Mouse (Mus musculus) hindbrain, embryonic 13.5 days (tissue): ENCODE measurements around the gene Scn4a. TPM values are rescaled to one million over a fixed set of nuclear protein-coding genes. Genes with fewer than 3 reads are reported as not detected.

Source experiments
- ATAC-seq: fragments of 200-750 bp; cut with Nextera tagmentation; 2 replicates; pipeline ENCODE4 v1.8.0; 2017; ENCODE audit warnings: moderate TSS enrichment; ENCODE audit not compliant: low FRiP score
- H3K27ac ChIP-seq: fragments of 300-500 bp; sonication (generic); 2 replicates; pipeline ENCODE4 v1.5.1; 2015; ENCODE audit warnings: inconsistent platforms, mild to moderate bottlenecking, moderate library complexity
- H3K27me3 ChIP-seq: fragments of 300-500 bp; sonication (generic); 2 replicates; pipeline ENCODE4 v1.6.1; 2015; ENCODE audit warnings: mild to moderate bottlenecking, inconsistent platforms
- H3K36me3 ChIP-seq: fragments of 300-500 bp; sonication (generic); 2 replicates; pipeline ENCODE4 v1.6.1; 2015; ENCODE audit warnings: mild to moderate bottlenecking, inconsistent platforms
- H3K4me1 ChIP-seq: fragments of 300-500 bp; sonication (generic); replicated peaks from 2 replicates; pipeline ENCODE4 v1.6.1; 2015; ENCODE audit warnings: inconsistent platforms
- H3K4me2 ChIP-seq: fragments of 300-500 bp; sonication (generic); 2 replicates; pipeline ENCODE4 v1.6.1; 2015; ENCODE audit warnings: inconsistent platforms, mild to moderate bottlenecking, moderate library complexity
- H3K4me3 ChIP-seq: fragments of 300-500 bp; sonication (generic); 2 replicates; pipeline ENCODE4 v1.5.1; 2015; ENCODE audit warnings: mild to moderate bottlenecking, inconsistent platforms
- H3K9ac ChIP-seq: fragments of 300-500 bp; sonication (generic); 2 replicates; pipeline ENCODE4 v1.6.1; 2015; ENCODE audit warnings: mild to moderate bottlenecking, inconsistent platforms
- H3K9me3 ChIP-seq: fragments of 300-500 bp; sonication (generic); 2 replicates; pipeline ENCODE4 v1.6.1; 2016; ENCODE audit warnings: inconsistent platforms
- WGBS: fragments of 180-500 bp; shearing (Covaris S2); methylation state at CpG from one replicate; pipeline ENCODE4 v1.1.7; 2015; 5-methylcytosine and 5-hydroxymethylcytosine counted together
- polyA plus RNA-seq: library from polyadenylated mRNA; unstranded; fragments of >200 nt; fragmentation: Nextera tagmentation; extraction: Ambion mirVana; gene quantifications from 2 replicates; pipeline ENCODE4 v1.2.1, GENCODE M21; 2015

Scn4a gene
- polyA plus RNA-seq, 1 experiment from 2014 or later, result 0.03 TPM

DNA sequence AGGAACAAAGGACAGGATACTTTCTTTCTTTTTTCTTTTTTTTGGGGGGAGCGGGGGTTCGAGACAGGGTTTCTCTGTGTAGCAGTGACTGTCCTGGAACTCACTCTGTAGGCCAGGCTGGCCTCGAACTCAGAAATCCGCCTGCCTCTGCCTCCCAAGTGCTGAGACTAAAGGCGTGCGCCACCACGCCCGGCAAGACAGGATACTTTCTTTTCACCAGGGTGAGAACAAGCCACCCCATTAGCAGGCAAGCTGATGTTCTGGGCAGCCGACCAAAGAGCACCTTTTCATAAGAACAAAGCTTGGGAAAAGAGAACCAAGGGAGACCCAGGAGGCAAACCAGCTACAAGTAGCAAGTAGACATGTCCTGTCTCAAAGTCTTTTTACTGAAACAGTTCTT is 46.3 kb downstream of the Scn4a start:
- Histone ChIP-seq H3K36me3 (no peaks in the 10 kb centered on the region), H3K4me2 (no peak overlapping the region), H3K9ac (no peak overlapping the region), H3K4me3 (no peak overlapping the region), H3K27me3 (no peaks in the 10 kb centered on the region), H3K9me3 (no peaks in the 10 kb centered on the region), H3K4me1 (no peaks in the 10 kb centered on the region), H3K27ac (no peak overlapping the region)
- 81% methylated on average over 9 of the region's 9 CpGs for WGBS
- ATAC-seq, result no peak

DNA sequence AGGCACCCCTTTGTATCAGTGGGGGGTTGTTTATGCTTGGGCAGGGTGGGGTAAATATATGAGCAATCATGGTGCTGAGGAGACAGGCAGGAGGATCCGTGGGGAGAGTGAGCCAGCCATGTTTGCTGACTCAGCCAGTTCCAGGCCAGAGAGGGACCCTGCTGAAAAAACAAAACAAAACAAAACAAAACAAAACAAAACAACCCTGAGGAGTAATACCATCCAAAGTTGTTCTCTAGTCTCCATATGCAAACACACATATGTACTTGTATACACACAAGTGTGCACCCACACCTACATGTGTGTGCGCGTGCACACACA is 47.1 kb downstream of the Scn4a start:
- ATAC-seq, result no peak
- H3K9ac ChIP-seq, result no peak overlapping the region
- no peak overlapping the region for H3K27ac ChIP-seq
- H3K4me2 ChIP-seq, result no peak overlapping the region
- no peaks in the 10 kb centered on the region for H3K36me3 ChIP-seq
- H3K4me3 ChIP-seq, result no peak overlapping the region
- H3K4me1 ChIP-seq, result no peaks in the 10 kb centered on the region
- H3K27me3 ChIP-seq, result no peaks in the 10 kb centered on the region
- 81% methylated on average over 3 of the region's 3 CpGs for WGBS
- H3K9me3 ChIP-seq, result no peaks in the 10 kb centered on the region

DNA sequence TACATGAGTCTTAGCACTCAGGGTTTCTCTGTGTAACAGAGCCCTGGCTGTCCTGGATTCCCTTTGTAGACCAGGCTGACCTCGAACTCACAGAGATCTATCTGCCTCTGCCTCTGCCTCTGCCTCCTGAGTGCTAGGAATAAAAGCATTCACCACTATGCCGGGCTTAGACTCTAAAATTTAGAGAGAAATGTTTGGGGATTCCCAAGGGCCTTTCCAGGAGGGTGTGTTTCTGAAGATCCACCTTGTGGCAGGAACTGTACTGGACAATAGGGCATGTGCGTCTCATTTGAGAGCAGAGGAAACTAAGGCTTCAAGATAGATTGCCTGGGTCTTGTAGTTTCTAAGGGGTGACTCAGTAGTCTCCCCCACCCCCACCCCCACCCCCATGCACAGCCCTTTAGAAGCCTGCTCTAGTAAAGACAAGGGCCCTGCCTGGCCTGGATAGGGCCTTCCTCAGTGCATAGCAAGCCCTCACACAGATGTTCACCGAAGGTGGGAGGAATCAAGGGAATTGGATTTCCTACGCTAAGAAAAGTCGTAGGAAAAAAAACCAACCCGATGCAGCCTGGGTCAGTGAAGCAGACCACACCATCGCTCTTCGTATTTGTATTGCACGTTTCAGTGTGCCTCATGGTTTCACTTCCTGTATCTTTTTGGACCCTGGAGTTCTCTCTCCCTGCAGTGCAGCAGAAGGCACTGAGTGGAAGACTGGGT is 47.6 kb downstream of the Scn4a start:
- no peaks in the 10 kb centered on the region for H3K36me3 ChIP-seq
- no peaks in the 10 kb centered on the region for H3K27me3 ChIP-seq
- no peak overlapping the region for H3K4me3 ChIP-seq
- H3K4me1 ChIP-seq, result no peaks in the 10 kb centered on the region
- H3K9ac ChIP-seq, result no peak overlapping the region
- WGBS, result 86% methylated on average over 10 of the region's 10 CpGs
- no peak overlapping the region for H3K27ac ChIP-seq
- ATAC-seq, result no peak
- no peaks in the 10 kb centered on the region for H3K9me3 ChIP-seq
- H3K4me2 ChIP-seq, result no peak overlapping the region

DNA sequence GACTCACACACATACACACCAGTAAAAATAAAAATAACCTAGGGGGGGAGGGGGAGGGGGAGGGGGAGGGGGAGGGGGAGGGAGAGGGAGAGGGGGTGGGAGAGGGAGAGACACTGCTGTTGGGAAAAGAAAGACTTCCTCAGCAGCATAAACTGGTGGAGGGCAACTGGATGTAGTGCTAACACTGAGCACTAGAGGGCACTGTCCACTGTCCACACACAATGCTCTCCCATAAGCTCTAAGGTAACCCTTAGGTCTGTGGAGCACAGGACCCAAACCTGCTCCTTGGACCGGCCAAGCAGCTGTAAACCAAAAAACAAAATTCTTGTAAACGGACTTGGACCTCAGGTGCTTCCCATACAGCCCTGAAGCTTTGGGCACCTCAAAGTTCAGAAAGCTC is 50.5 kb downstream of the Scn4a start:
- Histone ChIP-seq H3K4me3 (no peak overlapping the region), H3K9ac (no peak overlapping the region), H3K4me1 (no peaks in the 10 kb centered on the region), H3K36me3 (no peaks in the 10 kb centered on the region), H3K4me2 (no peak overlapping the region), H3K27me3 (no peaks in the 10 kb centered on the region), H3K27ac (no peak overlapping the region), H3K9me3 (no peaks in the 10 kb centered on the region)
- 17% methylated on average over 2 of the region's 2 CpGs for WGBS
- no peak; the same call in 1 of the 2 replicates for ATAC-seq

DNA sequence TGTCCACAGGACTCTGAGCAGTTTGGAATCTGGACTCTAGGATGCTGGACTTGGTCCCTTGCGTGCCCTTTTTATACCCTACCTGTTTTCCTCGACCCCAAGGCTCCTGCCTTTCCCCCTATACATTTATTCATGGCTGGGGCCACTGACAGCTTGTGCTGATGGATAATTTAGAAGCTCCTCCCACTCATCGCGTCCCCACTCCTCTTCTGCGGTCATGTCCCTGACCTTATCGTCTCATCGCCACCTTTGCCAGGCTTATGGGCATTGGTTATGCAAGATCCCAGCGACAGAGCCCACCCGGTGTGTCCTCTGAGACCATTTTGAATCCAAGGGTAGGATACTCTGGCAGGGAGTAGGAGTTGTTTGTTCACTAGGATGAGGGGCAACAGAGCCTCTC is 51.3 kb downstream of the Scn4a start, which contains the start of gene Gh:
Gh (minus strand) TSS at position 101 of the 400 bp plus-strand sequence.
- ATAC-seq, result no peak
- H3K4me1 ChIP-seq, result no peaks in the 10 kb centered on the region
- no peaks in the 10 kb centered on the region for H3K27me3 ChIP-seq
- no peaks in the 10 kb centered on the region for H3K36me3 ChIP-seq
- no peak within 1 kb of the TSS for H3K4me3 ChIP-seq
- no peak within 1 kb of the TSS for H3K27ac ChIP-seq
- no peaks in the 10 kb centered on the region for H3K9me3 ChIP-seq
- WGBS, result 75% methylated on average over 9 of the region's 9 CpGs
- no peak within 1 kb of the TSS for H3K4me2 ChIP-seq
- no peak within 1 kb of the TSS for H3K9ac ChIP-seq

DNA sequence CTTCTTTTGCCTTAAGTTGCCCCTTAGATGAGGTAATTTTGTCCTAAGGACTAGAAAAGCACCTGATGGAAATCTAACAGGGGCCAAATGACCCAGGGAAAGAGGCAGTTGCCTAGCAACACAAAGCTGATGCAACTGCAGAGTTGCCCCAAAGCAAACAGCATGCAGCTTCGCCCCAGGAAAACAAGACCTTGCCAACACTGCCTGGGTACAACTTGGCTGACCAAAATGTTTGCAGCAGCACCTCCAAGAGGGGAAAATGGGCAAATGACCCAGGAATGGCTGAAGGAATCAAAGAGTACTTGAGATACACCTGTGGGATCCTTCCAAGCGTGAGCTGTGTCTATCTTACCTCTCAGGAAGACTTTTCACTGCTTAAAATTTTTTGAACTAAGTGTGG is 61.2 kb downstream of the Scn4a start:
- no peak for ATAC-seq
- Histone ChIP-seq H3K4me3 (no peak overlapping the region), H3K36me3 (no peaks in the 10 kb centered on the region), H3K27me3 (no peaks in the 10 kb centered on the region), H3K4me1 (0 out of 2 replicates have a peak, but pooled peaks cover 3% of the 10 kb centered on the region), H3K9ac (no peak overlapping the region), H3K27ac (no peak overlapping the region), H3K4me2 (no peak overlapping the region), H3K9me3 (no peaks in the 10 kb centered on the region)
- 90% methylated on average over 2 of the region's 2 CpGs for WGBS

DNA sequence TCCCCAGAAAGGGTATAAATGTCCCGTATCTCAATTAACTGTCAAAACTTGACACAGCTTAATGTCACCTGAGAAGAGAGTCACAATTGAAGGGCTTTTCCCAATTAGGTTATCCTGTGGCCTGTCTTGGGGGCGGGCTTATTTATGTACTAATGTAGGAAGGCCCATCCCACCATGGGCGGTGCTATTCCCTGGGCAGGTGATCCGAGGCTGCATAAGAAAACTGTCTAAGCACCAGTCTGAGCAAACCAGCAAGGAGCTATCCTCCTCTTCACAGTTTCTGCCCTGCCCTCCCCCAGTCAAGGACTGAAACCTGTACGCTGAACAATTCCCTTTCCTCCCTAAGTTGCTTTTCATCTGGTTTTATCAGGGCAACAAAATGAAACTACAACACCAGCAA is 62.7 kb downstream of the Scn4a start:
- WGBS, result 92% methylated on average over 5 of the region's 5 CpGs
- Histone ChIP-seq H3K4me3 (no peak overlapping the region), H3K9ac (no peak overlapping the region), H3K27me3 (no peaks in the 10 kb centered on the region), H3K4me2 (no peak overlapping the region), H3K9me3 (no peaks in the 10 kb centered on the region), H3K27ac (no peak overlapping the region), H3K36me3 (no peaks in the 10 kb centered on the region), H3K4me1 (0 out of 2 replicates have a peak, but pooled peaks cover 3% of the 10 kb centered on the region)
- ATAC-seq, result no peak

DNA sequence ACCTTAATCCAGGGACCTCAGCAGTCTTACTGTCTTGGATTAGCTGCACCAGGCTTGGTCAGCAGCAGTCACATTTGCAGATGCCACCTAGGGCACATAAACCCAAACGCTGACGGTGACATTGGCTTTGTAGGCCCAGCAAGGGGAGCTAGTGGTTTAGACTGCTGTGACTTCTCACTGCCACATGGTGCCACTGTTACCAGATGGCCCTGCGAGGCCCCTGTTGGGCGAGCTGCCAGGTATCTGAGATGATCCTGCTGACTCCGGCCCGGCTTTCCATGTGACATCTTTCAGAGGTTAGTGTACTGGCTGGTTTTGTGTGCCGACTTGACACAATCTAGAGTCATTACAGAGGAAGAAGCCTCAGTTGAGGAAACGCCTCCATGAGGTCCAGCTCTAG is 63.7 kb downstream of the Scn4a start:
- no peak for ATAC-seq
- no peak overlapping the region for H3K4me2 ChIP-seq
- no peaks in the 10 kb centered on the region for H3K36me3 ChIP-seq
- 65% methylated on average over 8 of the region's 8 CpGs for WGBS
- H3K4me3 ChIP-seq, result no peak overlapping the region
- no peak overlapping the region for H3K27ac ChIP-seq
- no peaks in the 10 kb centered on the region for H3K27me3 ChIP-seq
- H3K4me1 ChIP-seq, result 0 out of 2 replicates have a peak, but pooled peaks cover 3% of the 10 kb centered on the region
- no peaks in the 10 kb centered on the region for H3K9me3 ChIP-seq
- no peak overlapping the region for H3K9ac ChIP-seq

DNA sequence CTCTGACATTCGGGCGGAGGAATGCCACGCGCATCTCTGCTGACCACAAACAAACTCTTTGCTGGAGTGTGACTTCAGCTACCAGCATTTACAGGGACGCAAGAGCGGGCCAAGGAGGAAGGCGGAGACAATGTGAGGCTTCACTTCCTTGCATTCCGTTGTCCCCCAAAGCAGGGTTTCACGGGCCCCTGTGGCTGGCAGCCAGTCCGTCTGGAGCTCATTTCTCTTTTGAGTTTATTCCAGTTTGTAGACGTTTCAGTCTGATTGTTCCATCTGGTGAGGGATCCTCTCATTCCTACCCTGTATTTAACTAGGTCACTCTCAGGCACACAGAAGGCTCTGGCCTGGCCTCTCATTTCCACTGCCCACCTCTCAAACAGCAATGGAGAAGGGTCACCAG is 66.1 kb downstream of the Scn4a start:
- no peak for ATAC-seq
- Histone ChIP-seq H3K9me3 (no peaks in the 10 kb centered on the region), H3K4me3 (no peak overlapping the region), H3K36me3 (no peaks in the 10 kb centered on the region), H3K27me3 (no peaks in the 10 kb centered on the region), H3K9ac (no peak overlapping the region), H3K27ac (no peak overlapping the region), H3K4me2 (no peak overlapping the region), H3K4me1 (0 out of 2 replicates have a peak, but pooled peaks cover 3% of the 10 kb centered on the region)
- 72% methylated on average over 11 of the region's 11 CpGs for WGBS

DNA sequence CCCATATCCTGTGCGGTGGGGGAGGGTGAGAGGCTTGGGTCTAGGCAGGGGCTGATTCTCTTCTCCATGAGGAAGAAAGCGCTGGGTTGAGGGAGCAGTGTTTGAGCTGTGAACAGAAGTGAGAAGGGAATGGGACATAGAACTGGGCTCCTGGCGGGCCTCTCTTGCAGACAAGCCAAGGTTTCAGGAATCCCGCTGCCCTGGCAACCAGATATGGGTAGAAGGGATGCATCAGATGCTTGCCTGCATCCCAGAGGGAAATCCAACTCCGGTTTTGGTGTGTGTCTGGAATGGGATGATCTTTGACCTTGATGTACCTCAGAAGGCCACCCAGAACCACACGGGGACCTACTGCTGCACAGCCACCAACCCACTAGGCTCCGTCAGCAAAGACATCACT is 66.9 kb downstream of the Scn4a start:
- Histone ChIP-seq H3K9ac (no peak overlapping the region), H3K9me3 (no peaks in the 10 kb centered on the region), H3K36me3 (no peaks in the 10 kb centered on the region), H3K4me3 (no peak overlapping the region), H3K27me3 (no peaks in the 10 kb centered on the region), H3K4me1 (0 out of 2 replicates have a peak, but pooled peaks cover 3% of the 10 kb centered on the region), H3K27ac (no peak overlapping the region), H3K4me2 (no peak overlapping the region)
- WGBS, result 84% methylated on average over 7 of the region's 7 CpGs
- no peak for ATAC-seq

DNA sequence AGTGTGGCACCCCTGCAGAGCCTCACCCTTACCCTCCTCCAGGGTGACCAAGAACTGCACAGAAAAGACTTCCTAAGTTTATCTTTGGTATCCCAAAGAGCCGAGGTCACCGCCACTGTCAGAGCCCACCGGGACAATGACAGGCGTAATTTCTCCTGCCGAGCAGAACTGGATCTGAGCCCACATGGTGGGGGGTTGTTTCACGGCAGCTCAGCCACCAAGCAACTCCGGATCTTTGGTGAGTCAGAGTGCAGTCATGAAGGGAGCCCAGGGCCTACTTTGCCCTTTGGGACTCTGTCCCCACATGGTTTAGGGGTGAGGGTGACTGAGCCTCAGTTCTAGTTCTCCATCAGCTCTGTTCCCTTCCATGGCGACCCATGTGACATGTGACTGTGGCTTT is 69.0 kb downstream of the Scn4a start:
- ATAC-seq, result no peak
- Histone ChIP-seq H3K9ac (no peak overlapping the region), H3K4me3 (no peak overlapping the region), H3K27ac (no peak overlapping the region), H3K36me3 (no peaks in the 10 kb centered on the region), H3K9me3 (no peaks in the 10 kb centered on the region), H3K4me2 (no peak overlapping the region), H3K27me3 (no peaks in the 10 kb centered on the region), H3K4me1 (0 out of 2 replicates have a peak, but pooled peaks cover 3% of the 10 kb centered on the region)
- 61% methylated on average over 8 of the region's 8 CpGs for WGBS

DNA sequence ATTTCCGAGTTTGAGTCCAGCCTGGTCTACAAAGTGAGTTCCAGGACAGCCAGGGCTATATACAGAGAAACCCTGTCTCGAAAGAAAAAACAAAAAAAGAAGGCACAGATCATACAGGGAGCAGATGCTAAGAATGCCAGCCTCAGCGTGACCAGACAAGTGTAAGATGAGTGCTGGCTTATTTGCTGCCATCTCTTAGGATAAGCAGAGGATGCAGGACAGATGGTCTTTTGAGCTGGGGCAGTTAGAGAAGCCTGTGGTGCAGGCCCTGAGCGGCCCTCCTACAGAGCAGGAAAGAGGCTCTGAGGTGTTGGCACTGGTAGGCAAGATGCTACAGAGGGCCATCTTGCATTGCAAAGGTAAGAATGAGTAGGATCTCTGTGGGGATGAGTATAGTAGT is 69.7 kb downstream of the Scn4a start:
- ATAC-seq, result no peak
- H3K27me3 ChIP-seq, result no peaks in the 10 kb centered on the region
- WGBS, result 85% methylated on average over 4 of the region's 4 CpGs

DNA sequence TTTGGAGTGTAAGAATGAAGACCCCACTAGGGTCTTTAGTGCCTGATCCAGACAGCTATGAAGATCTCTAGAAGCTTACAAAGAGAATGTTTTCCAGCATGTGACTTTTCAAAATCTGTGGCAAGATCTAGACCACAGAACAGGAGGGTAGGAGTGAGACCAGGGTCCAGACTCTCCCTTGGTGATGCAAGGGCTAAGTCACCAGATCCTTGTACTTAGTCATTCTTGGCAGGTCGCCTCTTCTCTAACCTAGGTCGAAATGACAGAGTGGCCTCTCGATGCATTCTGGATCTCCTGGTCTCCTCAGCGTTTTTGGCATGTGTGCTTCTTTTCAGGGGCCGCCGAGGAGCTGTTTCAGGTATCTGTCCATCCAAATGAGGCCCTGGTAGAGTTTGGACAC is 70.6 kb downstream of the Scn4a start:
- H3K4me3 ChIP-seq, result no peak overlapping the region
- H3K4me1 ChIP-seq, result 0 out of 2 replicates have a peak, but pooled peaks cover 3% of the 10 kb centered on the region
- H3K27ac ChIP-seq, result no peak overlapping the region
- H3K4me2 ChIP-seq, result no peak overlapping the region
- H3K9ac ChIP-seq, result no peak overlapping the region
- 88% methylated on average over 6 of the region's 6 CpGs for WGBS
- H3K36me3 ChIP-seq, result no peaks in the 10 kb centered on the region
- no peak for ATAC-seq
- H3K9me3 ChIP-seq, result no peaks in the 10 kb centered on the region
- H3K27me3 ChIP-seq, result no peaks in the 10 kb centered on the region

More for the DNA sequence above, 69.7 kb downstream of the Scn4a start:
- H3K27ac ChIP-seq, result no peak overlapping the region
- H3K4me1 ChIP-seq, result 0 out of 2 replicates have a peak, but pooled peaks cover 3% of the 10 kb centered on the region
- H3K9ac ChIP-seq, result no peak overlapping the region
- no peaks in the 10 kb centered on the region for H3K36me3 ChIP-seq
- no peak overlapping the region for H3K4me2 ChIP-seq
- no peaks in the 10 kb centered on the region for H3K9me3 ChIP-seq
- no peak overlapping the region for H3K4me3 ChIP-seq
